Mouse (Mus musculus) telencephalon, adult 2 months (tissue): ENCODE measurements around the gene Dcaf4.

Experiments
- DNase-seq: peaks from one replicate; pipeline ENCODE4 v3.0.0-alpha.2; 2011; ENCODE audit warnings: low read depth, low spot score

Gene Dcaf4

DNA sequence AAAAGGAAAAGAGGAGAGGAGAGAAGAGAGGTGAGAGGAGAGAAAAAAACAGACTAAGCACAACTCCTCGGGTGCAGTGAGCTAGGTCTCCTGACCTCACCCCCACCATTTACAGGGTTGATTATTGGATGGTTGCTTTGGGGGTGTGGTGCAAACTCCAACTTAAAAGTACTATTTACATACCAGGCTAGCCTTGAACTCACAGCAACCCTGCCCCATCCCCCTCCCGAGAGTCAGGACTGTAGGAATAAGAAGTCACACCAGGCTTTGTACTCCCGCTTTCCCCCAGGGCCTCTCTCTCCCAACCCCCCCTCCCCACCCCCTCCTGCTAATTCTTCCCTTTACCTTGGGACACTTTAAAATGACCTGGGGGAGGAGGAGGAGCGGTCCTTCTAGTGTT, 23.9 kb upstream of the Dcaf4 start:
- no peak for DNase-seq

DNA sequence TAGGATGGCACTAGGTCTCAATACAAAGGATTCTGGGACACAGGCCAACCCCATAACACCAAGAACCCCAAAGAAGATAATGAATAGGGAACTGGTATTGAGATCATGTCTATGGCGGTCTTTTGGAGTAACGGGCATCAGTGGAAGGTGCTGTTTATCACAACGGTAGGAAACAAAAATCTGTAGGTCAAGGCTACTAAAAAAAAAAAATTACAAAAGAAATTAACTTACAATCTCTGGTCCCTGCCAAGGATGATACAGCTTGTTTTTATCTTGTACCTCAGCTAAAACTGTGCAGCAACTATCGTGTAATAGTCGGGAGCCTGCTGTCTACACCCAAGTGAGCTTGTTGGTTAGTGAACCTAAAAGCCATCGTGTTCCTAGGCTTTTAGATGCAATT, 23.5 kb upstream of the Dcaf4 start:
- DNase-seq, result no peak

DNA sequence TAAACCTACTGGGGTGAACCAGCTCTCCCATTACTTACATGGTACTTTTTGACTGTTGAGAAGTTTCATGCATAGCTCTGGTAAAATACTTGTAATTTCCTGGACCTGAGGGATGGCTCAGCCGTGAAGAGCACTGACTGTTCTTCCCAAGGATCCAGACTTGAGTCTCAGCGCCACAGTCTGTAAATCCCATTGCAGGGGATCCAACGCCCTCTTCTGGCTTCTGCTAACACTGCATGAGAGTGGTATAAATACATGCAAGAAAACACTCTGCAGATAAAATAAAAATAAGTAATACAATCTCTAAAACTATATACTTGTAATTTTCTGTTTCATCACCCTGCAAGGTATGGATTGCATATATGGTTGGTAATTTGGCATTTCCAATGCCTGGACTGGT, 22.3 kb upstream of the Dcaf4 start:
- no peak for DNase-seq

DNA sequence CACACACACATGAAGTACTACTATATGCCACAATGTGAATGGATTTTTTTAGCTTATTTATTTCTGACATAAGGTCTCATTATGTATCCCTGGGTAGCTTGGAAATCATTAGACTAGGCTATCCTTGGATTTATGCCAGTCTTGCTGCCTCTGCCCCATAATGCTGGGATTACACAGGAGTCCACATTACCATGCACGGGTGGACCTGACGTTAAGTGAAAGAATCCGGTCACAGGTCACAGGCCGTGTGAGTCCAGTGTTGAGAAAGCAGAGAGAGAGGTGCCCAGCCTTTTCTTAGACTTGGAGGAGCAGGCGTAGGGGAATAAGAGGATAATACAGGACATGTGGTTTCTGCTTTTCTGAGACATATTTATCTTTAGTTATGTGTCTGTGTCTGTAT, 21.0 kb upstream of the Dcaf4 start:
- no peak for DNase-seq

DNA sequence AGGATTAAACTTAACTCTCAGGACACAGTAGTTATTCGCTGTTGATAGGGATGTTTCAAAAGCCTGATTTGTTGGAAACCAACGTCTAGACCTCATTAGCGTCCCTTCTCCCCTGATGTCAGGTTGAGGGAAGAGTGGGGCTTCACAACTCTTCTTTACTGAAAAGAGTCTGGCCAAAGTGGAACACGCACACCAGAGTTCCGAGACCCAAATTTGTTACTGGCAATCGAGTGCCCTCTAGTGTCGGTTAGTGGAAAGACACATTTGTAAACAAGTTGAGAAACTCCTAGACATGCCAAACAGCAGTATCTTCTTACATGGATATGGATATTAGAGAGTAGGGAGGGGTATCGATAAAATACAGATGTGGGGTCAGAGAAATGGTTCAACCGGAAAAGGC, 18.1 kb upstream of the Dcaf4 start:
- DNase-seq, result no peak

DNA sequence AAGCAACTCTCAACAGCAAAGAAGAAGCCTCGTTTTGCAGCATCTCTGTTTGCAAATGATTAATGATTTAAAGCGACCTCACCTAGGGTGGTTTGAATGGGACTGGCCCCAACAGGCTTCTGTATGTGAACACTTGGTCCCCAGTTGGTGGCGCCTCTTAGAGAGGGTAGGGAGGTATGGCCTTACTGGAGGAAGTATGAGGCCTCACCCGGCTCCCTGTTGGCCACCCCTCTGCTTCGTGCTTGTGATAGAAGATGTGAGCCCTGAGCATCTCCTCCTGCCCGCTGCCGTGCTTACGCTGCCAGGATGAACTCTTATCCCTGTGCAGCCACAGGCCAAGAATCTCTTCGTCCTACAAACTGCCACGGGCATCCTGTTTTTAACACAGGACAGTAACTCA, 13.7 kb upstream of the Dcaf4 start:
- no peak for DNase-seq

DNA sequence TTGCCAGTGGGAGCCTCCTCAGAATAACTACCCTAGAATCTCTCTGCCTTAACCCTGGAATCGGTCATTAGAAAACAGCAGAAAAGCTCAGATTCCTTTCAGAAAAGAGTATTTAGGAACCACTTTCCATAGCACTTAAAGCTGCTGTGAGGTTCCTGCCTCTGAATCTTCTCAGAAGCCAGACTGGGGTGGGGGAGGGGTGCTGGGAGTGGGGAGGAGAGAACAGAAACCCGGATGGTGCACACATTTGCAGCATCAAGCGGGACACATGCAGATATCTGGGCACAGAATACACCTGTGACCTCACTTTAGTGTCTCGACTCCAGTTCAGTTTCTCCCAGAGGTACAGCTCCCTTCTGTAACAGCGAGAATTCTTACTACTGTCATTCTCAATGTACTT, 9.7 kb upstream of the Dcaf4 start:
- DNase-seq, result no peak

DNA sequence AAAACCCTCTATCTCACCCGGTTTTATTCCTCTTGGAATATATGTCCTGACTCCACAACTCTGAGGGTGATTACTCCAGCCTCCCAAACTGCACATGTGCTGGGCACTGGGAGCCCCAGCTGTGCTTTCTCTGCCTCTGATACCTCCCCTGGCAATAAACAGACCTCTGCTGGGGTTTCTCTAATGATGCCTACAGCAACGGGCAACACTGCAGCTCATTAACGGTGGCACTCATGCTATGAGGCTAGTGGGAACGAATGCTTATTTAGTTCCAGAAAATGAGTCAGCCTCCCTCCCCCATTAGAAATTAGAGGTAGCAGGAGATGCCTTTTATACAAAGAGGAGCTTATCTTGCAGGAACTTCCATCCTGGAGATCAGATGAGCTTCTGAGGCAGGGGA, 7.5 kb upstream of the Dcaf4 start:
- no peak for DNase-seq

DNA sequence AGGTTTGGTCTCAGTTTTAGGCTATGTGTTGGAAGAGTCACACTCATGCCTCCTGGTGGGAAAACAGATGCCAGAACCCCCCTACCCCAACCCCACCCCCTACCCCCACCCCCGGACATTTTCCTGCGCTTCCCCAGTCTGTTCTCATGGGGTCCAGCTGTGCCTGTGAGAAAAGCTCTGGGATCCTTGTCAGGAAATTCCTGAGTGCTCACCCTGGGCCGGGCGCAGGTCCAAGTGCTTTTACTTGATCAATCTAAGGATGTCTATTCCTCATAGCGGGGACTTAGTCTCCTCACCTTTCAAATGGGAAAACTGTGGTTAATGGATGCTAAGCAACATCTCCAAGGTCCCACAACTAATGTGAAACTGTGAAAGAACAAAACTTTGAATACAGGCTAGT, 7.1 kb upstream of the Dcaf4 start:
- no peak for DNase-seq

DNA sequence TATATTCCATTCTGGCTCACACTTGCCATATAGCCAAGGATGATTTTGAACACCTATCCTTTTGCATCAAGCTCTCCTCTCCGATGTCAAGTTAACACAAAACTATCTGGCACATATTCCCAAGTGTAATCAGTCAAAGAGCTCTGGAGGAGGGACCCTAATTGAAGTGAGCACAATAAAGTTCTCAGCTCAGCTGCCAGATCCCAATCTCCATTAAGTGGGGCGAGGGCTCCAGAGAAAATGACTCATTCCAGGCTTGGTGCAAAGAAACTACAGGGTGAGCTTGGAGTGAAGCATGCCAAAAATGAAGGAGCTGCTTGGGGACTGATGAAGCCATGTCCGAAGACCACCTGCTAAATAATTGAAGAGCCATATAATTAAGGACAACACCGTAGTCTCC, 6.0 kb upstream of the Dcaf4 start:
- DNase-seq, result no peak

DNA sequence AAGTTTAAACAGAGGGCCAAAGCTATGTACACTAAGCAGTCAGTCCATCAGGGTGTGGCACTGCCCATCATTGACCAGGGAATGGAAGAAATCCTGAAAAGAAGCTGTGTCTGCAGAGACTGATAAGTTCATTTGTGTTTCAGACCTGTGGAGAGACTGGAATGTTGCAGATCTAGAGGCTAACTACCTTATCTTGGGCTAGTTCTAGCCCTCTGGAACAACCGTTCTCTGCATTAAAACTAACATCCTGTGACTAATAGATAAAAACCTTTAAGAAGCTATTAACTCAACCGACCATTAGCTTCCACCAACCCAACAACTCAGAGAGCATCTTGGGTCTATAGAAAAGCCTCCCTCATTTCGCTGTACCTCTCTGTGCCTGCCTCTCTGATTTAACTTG, 2.7 kb upstream of the Dcaf4 start:
- no peak for DNase-seq

DNA sequence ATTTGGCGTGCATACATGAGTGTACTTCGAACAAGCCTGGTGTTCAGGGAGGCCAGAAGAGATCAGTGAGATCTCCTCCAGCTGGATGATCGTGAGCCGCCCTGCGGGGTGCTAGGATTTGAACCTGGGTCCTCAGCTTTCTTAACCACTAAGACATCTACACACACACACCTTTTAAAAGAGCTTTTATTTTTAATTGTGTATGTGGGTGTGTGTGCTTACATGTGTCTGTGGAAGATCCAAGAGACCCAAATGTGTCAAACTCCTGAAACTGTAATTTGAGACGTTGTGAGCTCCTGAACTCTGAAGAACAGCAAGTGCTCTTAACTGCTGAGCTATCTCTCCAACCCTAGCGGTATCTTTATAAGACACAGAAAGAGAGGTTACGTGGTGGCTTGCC, 817 bp downstream of the Dcaf4 start:
- DNase-seq, result no peak

DNA sequence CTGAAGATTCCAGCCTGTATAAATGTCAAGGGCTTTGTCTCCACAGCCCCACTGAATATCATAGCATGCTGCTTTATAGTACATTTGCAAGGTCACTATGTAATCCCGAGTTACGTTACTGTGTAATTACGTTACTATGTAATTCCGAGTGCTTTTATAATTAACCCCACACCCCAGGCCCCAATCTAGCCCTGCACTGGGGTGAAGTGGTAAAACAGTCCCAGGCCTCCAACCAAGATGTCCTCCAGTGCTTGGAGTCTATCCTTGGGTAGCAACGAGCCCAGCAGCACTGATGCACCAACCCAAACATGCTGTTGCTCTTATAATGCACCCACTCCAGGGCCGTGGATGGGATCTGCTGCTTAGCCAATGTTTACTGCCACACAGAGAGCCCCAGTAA, 2.8 kb downstream of the Dcaf4 start:
- DNase-seq, result no peak

DNA sequence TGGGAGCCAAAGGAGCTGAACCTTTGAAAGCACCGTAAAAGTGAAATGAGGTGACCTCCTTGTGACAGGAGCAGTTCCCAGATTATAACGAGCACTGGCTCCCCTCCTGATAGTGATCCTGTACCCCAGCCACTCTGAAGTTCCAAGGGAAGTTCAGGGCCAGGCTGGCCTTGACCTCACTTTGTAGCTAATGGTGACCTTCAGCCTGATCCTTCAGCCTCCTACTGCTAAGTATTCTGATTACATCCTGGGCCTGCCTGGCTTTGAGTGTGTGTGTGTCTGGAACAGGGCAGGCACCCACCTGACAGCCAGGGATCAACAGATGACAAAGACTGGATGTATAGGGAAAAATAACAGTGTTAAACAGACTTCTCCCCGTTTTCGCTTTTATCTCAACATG, 3.6 kb downstream of the Dcaf4 start:
- no peak for DNase-seq

DNA sequence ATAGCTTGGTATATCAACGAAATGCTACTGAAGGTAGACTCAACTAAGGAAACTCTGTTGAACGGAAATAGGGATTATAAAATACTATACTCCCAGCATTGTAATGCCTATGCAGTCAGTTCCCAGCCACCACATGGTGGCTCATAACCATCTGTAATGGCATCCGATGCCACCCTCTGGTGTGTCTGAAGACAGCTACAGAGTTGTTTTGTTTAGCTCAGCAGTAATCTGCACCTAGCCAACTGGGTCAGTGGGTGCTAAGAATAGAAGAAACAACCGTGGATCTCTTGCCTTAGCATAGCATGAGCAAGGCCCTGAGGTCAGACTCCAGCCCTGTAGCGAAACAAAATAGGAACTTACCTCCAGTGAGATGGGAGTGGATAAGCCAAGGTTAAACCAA, 4.1 kb downstream of the Dcaf4 start:
- DNase-seq, result no peak

DNA sequence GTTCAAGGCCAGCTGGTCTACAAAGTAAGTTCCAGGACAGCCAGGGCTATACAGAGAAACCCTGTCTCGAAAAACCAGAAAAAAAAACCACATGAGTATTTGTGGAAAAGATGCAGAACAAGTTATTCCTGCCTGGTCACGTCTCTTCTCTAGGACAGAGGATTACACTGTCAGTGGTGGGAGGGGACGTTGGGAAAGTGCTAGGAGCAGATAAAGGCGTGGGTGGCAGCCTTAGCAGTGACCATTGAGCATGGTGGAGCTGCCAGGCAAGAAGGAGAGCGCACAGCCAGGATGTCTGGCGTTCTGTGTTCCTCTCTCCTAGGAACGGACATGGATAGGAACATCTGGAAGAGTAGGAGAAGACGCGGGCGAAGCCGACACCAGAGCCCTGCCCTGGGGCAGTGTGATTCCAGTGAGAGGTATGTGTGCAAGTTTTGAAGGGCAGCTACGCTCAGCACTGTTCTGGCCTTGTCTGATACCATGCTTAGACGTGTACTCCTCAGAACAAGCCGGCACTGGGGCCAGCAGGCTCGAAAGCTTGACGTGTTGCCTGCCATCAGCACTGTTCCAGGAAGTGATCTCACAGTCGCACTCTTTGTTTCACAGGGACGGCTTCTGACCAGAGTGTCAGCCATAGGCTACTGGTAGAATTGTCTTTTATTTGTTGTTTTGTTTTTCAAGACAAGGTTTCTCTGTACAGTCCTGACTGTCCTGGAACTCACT, 5.7 kb downstream of the Dcaf4 start:
- DNase-seq, result peak; percentile 43

DNA sequence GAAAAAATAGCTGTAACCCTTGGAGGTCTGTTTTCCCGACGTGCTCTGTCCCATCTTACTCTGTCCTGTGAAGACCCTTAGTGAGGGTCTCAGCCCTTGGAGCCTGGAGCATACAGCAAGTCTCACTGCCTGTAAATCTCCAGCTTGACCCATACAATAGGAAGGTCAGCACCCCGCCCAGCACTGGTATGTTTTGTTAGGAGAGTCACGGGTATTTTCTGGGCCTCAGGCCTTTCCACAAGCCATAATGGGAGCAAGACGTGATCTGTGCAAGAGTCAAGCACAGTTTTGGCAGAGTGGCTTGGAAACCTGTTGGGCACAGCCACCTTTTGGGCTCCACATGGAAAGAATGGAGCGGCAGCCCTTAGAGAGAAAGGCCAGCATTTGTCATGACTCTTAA, 7.5 kb downstream of the Dcaf4 start:
- no peak for DNase-seq

DNA sequence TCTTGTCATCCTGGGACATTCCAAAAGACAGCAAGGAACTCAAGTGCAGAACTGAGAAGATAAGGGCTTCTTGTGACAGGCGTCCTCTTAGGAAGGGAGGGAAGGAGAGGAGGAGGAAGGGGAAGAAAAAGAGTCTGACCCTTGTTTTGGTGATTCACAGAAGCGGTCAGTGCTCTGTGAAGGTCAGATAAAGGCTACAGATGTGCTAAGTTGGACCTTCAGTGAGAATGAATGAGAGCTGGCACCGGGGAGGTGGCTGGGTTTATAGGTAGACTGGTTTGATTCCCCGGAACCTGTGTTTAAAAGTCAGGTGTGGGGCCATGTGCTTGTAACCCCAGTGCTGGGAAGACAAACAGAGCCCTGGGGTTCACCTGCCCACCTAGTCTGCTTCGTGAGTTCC, 8.4 kb downstream of the Dcaf4 start:
- DNase-seq, result no peak

DNA sequence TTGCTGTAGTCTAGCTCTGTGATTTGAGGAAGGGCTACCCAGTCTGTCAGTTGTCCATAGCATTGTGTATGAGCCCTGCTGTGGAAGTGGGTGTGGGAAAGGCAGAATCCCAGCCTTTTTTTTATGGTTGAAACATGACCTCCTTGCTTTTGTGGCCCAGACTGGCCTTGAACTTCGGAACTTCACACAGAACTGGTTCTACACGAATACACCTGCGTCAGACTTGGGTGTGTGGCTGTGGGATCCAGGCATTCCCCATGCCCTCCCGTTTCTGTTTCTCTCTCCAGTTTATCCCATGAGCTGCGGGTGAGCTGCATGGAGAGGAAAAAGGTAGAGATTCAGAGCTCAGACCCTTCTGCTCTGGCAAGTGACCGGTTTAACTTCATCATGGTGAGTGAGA, 11.7 kb downstream of the Dcaf4 start:
- no peak for DNase-seq

DNA sequence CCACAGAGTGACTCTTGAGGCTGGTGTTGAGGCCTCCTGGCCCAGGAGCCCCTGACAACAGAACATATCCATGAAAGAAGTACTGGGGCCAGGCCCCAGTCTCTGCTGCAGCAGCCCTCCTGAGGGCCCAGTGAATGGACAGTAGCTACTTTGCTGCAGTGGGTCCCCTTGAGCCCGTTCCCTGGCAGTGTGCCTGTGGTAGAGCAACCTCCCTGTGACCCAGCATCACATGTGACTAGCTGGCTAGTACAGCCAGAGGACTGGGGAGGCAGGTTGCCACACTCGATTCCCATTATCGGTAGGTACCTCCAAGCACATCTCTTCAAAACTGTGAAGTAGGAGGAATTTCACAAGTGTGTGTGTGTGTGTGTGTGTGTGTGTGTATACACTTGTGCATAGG, 12.7 kb downstream of the Dcaf4 start:
- DNase-seq, result no peak

DNA sequence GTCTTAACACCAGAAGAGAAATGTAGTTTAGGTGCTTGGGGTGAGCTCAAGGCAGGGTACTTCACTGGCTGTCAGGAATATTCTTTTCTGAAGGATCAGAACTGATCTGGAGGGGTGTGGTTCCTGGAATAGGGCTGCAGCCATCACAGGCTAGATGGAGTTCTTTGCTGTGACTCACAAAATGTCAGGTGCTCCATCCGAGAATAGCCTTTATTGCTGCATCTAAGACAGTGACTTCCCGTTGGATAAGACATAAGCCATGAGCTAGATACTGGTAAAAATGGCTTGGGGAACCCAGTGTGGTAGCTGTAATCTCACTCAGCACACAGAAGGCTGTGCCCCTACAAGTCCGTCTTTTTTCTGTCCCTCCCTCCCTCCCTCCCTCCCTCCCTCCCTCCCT, 13.9 kb downstream of the Dcaf4 start:
- DNase-seq, result peak; percentile 23

DNA sequence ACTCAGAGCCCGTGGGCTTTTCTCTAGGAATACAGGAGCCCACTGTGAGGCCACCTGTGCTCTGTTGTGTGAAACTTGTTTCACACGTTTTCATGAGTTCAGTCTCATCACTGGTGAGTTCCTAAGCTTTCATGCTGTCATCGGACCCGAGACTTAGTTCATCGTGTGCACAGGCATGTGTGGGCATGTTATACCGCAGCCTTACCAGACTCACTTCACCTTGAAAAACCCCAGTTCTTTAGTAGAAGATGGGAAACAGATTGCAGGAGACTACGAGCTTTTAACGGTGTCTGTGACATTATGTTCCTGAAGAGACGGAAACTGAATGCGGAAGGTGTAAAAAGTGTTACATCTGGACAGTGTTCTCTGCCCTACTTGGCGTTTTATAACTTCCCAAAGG, 15.2 kb downstream of the Dcaf4 start:
- DNase-seq, result peak; percentile 17

DNA sequence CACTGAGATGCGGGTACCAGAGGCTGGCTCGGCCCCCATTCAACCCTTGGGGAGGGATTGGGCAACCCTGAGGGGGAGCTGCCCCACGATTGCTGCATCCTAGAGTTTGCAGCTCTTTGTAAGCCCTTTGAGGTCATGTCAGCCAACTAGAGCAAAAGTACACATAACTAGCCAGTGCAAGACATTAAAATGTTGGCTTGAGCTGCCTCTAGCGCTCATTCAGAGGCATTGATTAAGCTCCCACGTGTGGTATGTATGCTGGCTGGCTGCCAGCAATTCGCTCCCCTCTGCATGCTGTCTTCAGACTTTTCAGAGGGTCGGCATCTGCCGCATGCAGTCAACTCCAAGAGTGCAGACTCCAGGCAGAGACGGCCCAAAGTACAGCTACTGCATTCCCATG, 15.8 kb downstream of the Dcaf4 start:
- DNase-seq, result no peak

DNA sequence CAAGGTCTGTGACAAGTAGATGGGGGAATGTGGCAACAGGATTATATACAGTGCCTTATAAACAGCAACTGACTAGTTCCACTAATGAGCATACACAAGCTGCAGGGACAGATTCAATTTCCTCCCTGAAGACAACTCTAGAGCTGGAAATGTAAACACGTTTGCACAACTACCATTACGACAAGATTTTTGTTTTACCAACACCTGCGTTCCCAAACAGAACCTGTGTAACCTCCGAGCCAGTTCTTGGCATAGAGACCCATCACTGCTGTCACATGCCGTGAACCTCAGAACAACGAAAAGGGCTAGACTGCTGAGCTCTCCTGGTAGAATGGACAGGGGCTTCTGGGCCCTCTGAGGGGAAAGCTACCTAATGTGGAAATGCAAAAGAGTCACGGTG, 23.7 kb downstream of the Dcaf4 start:
- DNase-seq, result no peak
